Comparison of ENCODE assay signal across 8 mouse cellular contexts in the genomic region with DNA sequence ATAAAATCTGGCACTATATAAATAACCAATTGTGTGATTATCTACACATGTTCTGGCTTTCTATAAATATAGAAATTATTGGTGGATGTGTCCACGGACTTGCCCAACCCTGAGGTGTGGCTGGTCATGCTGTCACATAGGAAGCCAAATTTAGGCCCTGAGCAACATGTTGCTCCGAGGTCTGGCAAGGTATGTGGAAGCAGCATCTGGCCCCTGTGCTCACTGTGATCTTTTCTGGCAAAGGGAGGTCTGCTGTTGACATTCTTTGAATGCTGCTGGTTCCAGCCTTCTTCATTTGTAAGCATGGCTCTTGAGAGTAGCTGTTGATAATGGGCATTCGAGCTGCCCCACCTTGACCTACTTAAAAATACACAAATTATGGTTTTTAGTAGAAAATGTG. TPM values are rescaled to one million over a fixed set of nuclear protein-coding genes. Genes with fewer than 3 reads are reported as not detected.
DNase-seq lines count a peak whose midpoint lies in the region; ATAC-seq lines count a peak whose summit lies in the region.

No protein-coding gene starts in this region.

- DNase-seq in gastrocnemius, adult 18-20 months (ENCODE audit: low spot score) = peak; percentile 71
- DNase-seq in gastrocnemius, postnatal 10 days = no peak
- DNase-seq in adrenal gland, postnatal 25 days = peak; percentile 16
- peak; percentile 57 to 67 for DNase-seq in cerebellum, postnatal 25 days
- peak; percentile 61 for DNase-seq in heart, postnatal 4 days
- no peak for DNase-seq in layer of hippocampus, adult 9-11 months
- no peak for DNase-seq in embryo, embryonic 11 days

- no peak for ATAC-seq in CD4-positive, CD25-positive, alpha-beta regulatory T cell, adult 4 months

RNA-seq across cellular contexts. Expression of a gene that starts 35.0 kb away (rescaled TPM):
- 10 to 100 TPM; 75.4 to 79.3 TPM for total RNA-seq in gastrocnemius, adult 18-20 months (2021)
- 100 to 1,000 TPM; 108 to 119 TPM for total RNA-seq in gastrocnemius, postnatal 10 days (2021)
- 133 and 178 TPM in 2 replicates for total RNA-seq in adrenal gland, postnatal 25 days (2021)
- total RNA-seq in heart, postnatal 4 days (2021) = 100 to 1,000 TPM; 102 to 105 TPM
- polyA plus RNA-seq in CD4-positive, CD25-positive, alpha-beta regulatory T cell, adult 4 months (2017; shearing (Covaris generic)) = 100 to 1,000 TPM in 1 of 2 experiments, 10 to 100 TPM in 1; 87.0 to 104 TPM

Comparison
In these comparisons a context has a peak if more than half of its experiments do, and no peak if none do; other contexts are left out.
1. DNase-seq: peak in gastrocnemius, adult 18-20 months (single experiment), adrenal gland, postnatal 25 days (single experiment), cerebellum, postnatal 25 days (2 of 2) and heart, postnatal 4 days (single experiment); none in gastrocnemius, postnatal 10 days (single experiment), layer of hippocampus, adult 9-11 months (single experiment) and embryo, embryonic 11 days (single experiment).